Mouse (Mus musculus) forebrain, embryonic 15.5 days (tissue): Measurements from ENCODE around the gene Slc37a2. TPM values are rescaled to one million over a fixed set of nuclear protein-coding genes. Genes with fewer than 3 reads are reported as not detected.
"Not testable (repeated sequence)": the region's sequence is repeated elsewhere in the genome, so short reads cannot be mapped to it uniquely, and the experiment has no call there.

Source experiments
- ATAC-seq: fragments of 200-750 bp; cut with Nextera tagmentation; replicated peaks from 2 replicates; pipeline ENCODE4 v1.8.0; 2017; ENCODE audit warnings: mild to moderate bottlenecking, moderate TSS enrichment, moderate library complexity
- H3K27ac ChIP-seq: fragments of 300-500 bp; sonication (generic); replicated peaks from 2 replicates; pipeline ENCODE4 v1.5.1; 2015; ENCODE audit warnings: mild to moderate bottlenecking, inconsistent platforms
- H3K27me3 ChIP-seq: fragments of 300-500 bp; sonication (generic); 2 replicates; pipeline ENCODE4 v1.6.1; 2015; ENCODE audit warnings: inconsistent platforms
- H3K36me3 ChIP-seq: fragments of 300-500 bp; sonication (generic); 2 replicates; pipeline ENCODE4 v1.6.1; 2015; ENCODE audit warnings: mild to moderate bottlenecking, inconsistent platforms
- H3K4me1 ChIP-seq: fragments of 300-500 bp; sonication (generic); 2 replicates; pipeline ENCODE4 v1.6.1; 2015; ENCODE audit warnings: inconsistent platforms
- H3K4me2 ChIP-seq: fragments of 300-500 bp; sonication (generic); replicated peaks from 2 replicates; pipeline ENCODE4 v1.6.1; 2015; ENCODE audit warnings: mild to moderate bottlenecking, inconsistent platforms
- H3K4me3 ChIP-seq: fragments of 300-500 bp; sonication (generic); 2 replicates; pipeline ENCODE4 v1.5.1; 2015; ENCODE audit warnings: mild to moderate bottlenecking, inconsistent platforms
- H3K9ac ChIP-seq: fragments of 300-500 bp; sonication (generic); replicated peaks from 2 replicates; pipeline ENCODE4 v1.6.1; 2015; ENCODE audit warnings: mild to moderate bottlenecking, inconsistent platforms
- H3K9me3 ChIP-seq: fragments of 300-500 bp; sonication (generic); 2 replicates; pipeline ENCODE4 v1.6.1; 2016; ENCODE audit warnings: inconsistent platforms
- WGBS: fragments of 180-500 bp; shearing (Covaris S2); methylation state at CpG from one replicate; pipeline ENCODE4 v1.1.7; 2015; ENCODE audit warnings: mixed read lengths; 5-methylcytosine and 5-hydroxymethylcytosine counted together
- polyA plus RNA-seq: library from polyadenylated mRNA; unstranded; fragments of >200 nt; fragmentation: Nextera tagmentation; extraction: Ambion mirVana; gene quantifications from 2 replicates; pipeline ENCODE4 v1.2.1, GENCODE M21; 2015

Gene Slc37a2
- polyA plus RNA-seq: 0.97 TPM in 2 replicates

GRCm38 (mm10) chr9:37255149-37255888, at the start of gene Slc37a2:
Gene Slc37a2 (minus strand): TSS chr9:37255738.
- 3% methylated on average over 38 of the region's 38 CpGs for WGBS
- Histone ChIP-seq H3K9me3 (no peaks in the 10 kb centered on the region), H3K36me3 (no peaks in the 10 kb centered on the region), H3K27me3 (no peaks in the 10 kb centered on the region; the same call in 1 of the 2 replicates), H3K9ac (peak within 1 kb of the TSS; percentile 44), H3K4me3 (peak within 1 kb of the TSS; percentile 32), H3K4me1 (peaks cover 16% of the 10 kb centered on the region), H3K4me2 (peak within 1 kb of the TSS; percentile 60), H3K27ac (peak within 1 kb of the TSS; percentile 41; the same call in 1 of the 2 replicates)
- peak; percentile 94 for ATAC-seq

- H3K4me3 ChIP-seq: no peak overlapping the region
- no peaks in the 10 kb centered on the region for H3K36me3 ChIP-seq
- 92% methylated on average over 1 of the region's 1 CpGs for WGBS
- H3K9me3 ChIP-seq: no peaks in the 10 kb centered on the region
- no peak overlapping the region for H3K4me2 ChIP-seq
- H3K27me3 ChIP-seq: no peaks in the 10 kb centered on the region
- no peak overlapping the region for H3K27ac ChIP-seq
- ATAC-seq: no peak
- H3K4me1 ChIP-seq: no peaks in the 10 kb centered on the region
- no peak overlapping the region for H3K9ac ChIP-seq
Observed at GRCm38 (mm10) chr9:37301720-37302119, 46.2 kb upstream of the Slc37a2 start.

- H3K27ac ChIP-seq, H3K9me3 ChIP-seq, H3K27me3 ChIP-seq, H3K36me3 ChIP-seq, ATAC-seq, H3K9ac ChIP-seq, H3K4me3 ChIP-seq, H3K4me2 ChIP-seq, H3K4me1 ChIP-seq: not testable (repeated sequence)
- 44% methylated on average over 1 of the region's 1 CpGs for WGBS
Observed at GRCm38 (mm10) chr9:37300501-37300900, 45.0 kb upstream of the Slc37a2 start.

- ATAC-seq: no peak
- Histone ChIP-seq H3K4me3 (no peak overlapping the region), H3K4me1 (no peaks in the 10 kb centered on the region), H3K27me3 (no peaks in the 10 kb centered on the region), H3K4me2 (no peak overlapping the region), H3K9me3 (no peaks in the 10 kb centered on the region), H3K9ac (no peak overlapping the region), H3K27ac (no peak overlapping the region), H3K36me3 (no peaks in the 10 kb centered on the region)
Observed at GRCm38 (mm10) chr9:37295586-37295985, 40.0 kb upstream of the Slc37a2 start.

GRCm38 (mm10) chr9:37266622-37267021, 11.1 kb upstream of the Slc37a2 start:
- no peak for ATAC-seq
- Histone ChIP-seq H3K4me2 (no peak overlapping the region), H3K9ac (no peak overlapping the region), H3K27ac (no peak overlapping the region), H3K4me1 (no peaks in the 10 kb centered on the region), H3K4me3 (no peak overlapping the region), H3K27me3 (no peaks in the 10 kb centered on the region), H3K36me3 (no peaks in the 10 kb centered on the region), H3K9me3 (no peaks in the 10 kb centered on the region)
- 97% methylated on average over 2 of the region's 2 CpGs for WGBS

- 0 out of 2 replicates have a peak overlapping the region, but pooled peaks have one; percentile 44 for H3K9ac ChIP-seq
- ATAC-seq: peak; percentile 69
- H3K27me3 ChIP-seq: no peaks in the 10 kb centered on the region; the same call in 1 of the 2 replicates
- WGBS: 35% methylated on average over 7 of the region's 7 CpGs
- peak overlapping the region; percentile 60 for H3K4me2 ChIP-seq
- H3K4me1 ChIP-seq: peaks cover 16% of the 10 kb centered on the region
- peak overlapping the region; percentile 41; the same call in 1 of the 2 replicates for H3K27ac ChIP-seq
- no peaks in the 10 kb centered on the region for H3K36me3 ChIP-seq
- peak overlapping the region; percentile 32 for H3K4me3 ChIP-seq
- H3K9me3 ChIP-seq: no peaks in the 10 kb centered on the region
Observed at GRCm38 (mm10) chr9:37255889-37256225, 319 bp upstream of the Slc37a2 start.

GRCm38 (mm10) chr9:37254531-37255110, 917 bp downstream of the Slc37a2 start:
- Histone ChIP-seq H3K36me3 (no peaks in the 10 kb centered on the region), H3K27ac (no peak overlapping the region), H3K27me3 (no peaks in the 10 kb centered on the region; the same call in 1 of the 2 replicates), H3K4me1 (peaks cover 16% of the 10 kb centered on the region), H3K4me2 (peak overlapping the region; percentile 60), H3K9me3 (no peaks in the 10 kb centered on the region), H3K9ac (no peak overlapping the region; the same call in 1 of the 2 replicates), H3K4me3 (peak overlapping the region; percentile 32)
- ATAC-seq: peak; percentile 26
- WGBS: 26% methylated on average over 6 of the region's 6 CpGs

- no peak overlapping the region for H3K27ac ChIP-seq
- no peaks in the 10 kb centered on the region for H3K9me3 ChIP-seq
- 88% methylated on average over 6 of the region's 6 CpGs for WGBS
- H3K27me3 ChIP-seq: no peaks in the 10 kb centered on the region; the same call in 1 of the 2 replicates
- no peak for ATAC-seq
- no peak overlapping the region for H3K4me3 ChIP-seq
- peaks cover 22% of the 10 kb centered on the region for H3K4me1 ChIP-seq
- no peak overlapping the region for H3K4me2 ChIP-seq
- H3K36me3 ChIP-seq: no peaks in the 10 kb centered on the region
- H3K9ac ChIP-seq: no peak overlapping the region
Observed at GRCm38 (mm10) chr9:37250631-37251030, 4.9 kb downstream of the Slc37a2 start.

- Histone ChIP-seq H3K36me3 (no peaks in the 10 kb centered on the region), H3K4me3 (no peak overlapping the region), H3K27me3 (no peaks in the 10 kb centered on the region; the same call in 1 of the 2 replicates), H3K4me1 (peaks cover 17% of the 10 kb centered on the region), H3K27ac (no peak overlapping the region), H3K9me3 (no peaks in the 10 kb centered on the region), H3K9ac (no peak overlapping the region), H3K4me2 (no peak overlapping the region)
- WGBS: 91% methylated on average over 3 of the region's 3 CpGs
- ATAC-seq: no peak
Observed at GRCm38 (mm10) chr9:37249976-37250375, 5.6 kb downstream of the Slc37a2 start.

GRCm38 (mm10) chr9:37248381-37248906, 7.1 kb downstream of the Slc37a2 start:
- Histone ChIP-seq H3K27me3 (no peaks in the 10 kb centered on the region), H3K4me1 (peaks cover 12% of the 10 kb centered on the region), H3K9me3 (no peaks in the 10 kb centered on the region), H3K4me3 (no peak overlapping the region), H3K4me2 (no peak overlapping the region), H3K9ac (no peak overlapping the region), H3K36me3 (no peaks in the 10 kb centered on the region), H3K27ac (peak overlapping the region; percentile 46)
- peak; percentile 84 for ATAC-seq
- WGBS: 49% methylated on average over 3 of the region's 3 CpGs

GRCm38 (mm10) chr9:37247429-37247828, 8.1 kb downstream of the Slc37a2 start:
- Histone ChIP-seq H3K9me3 (no peaks in the 10 kb centered on the region), H3K4me2 (no peak overlapping the region), H3K9ac (no peak overlapping the region), H3K36me3 (no peaks in the 10 kb centered on the region), H3K27me3 (no peaks in the 10 kb centered on the region), H3K4me3 (no peak overlapping the region), H3K4me1 (peaks cover 12% of the 10 kb centered on the region), H3K27ac (no peak overlapping the region)
- no peak for ATAC-seq

GRCm38 (mm10) chr9:37245810-37246209, 9.7 kb downstream of the Slc37a2 start:
- H3K9ac ChIP-seq: no peak overlapping the region
- WGBS: 96% methylated on average over 1 of the region's 1 CpGs
- H3K4me1 ChIP-seq: peaks cover 12% of the 10 kb centered on the region
- H3K27ac ChIP-seq: no peak overlapping the region
- H3K4me2 ChIP-seq: no peak overlapping the region
- ATAC-seq: no peak
- no peaks in the 10 kb centered on the region for H3K9me3 ChIP-seq
- no peak overlapping the region for H3K4me3 ChIP-seq
- H3K36me3 ChIP-seq: no peaks in the 10 kb centered on the region
- no peaks in the 10 kb centered on the region for H3K27me3 ChIP-seq
